Mouse (Mus musculus) adrenal gland, postnatal 14 days (tissue): Measurements from ENCODE around the gene Mgat3. TPM values are rescaled to one million over a fixed set of nuclear protein-coding genes. Genes with fewer than 3 reads are reported as not detected.

ENCODE experiments used
- DNase-seq: peaks from one replicate; pipeline ENCODE4 v3.0.0; 2021; ENCODE audit warnings: mixed read lengths
- total RNA-seq: library from RNA; stranded (reverse); gene quantifications from 2 replicates; pipeline ENCODE4 v1.2.3, GENCODE M21; 2021

Mgat3 gene
- total RNA-seq, 1 experiment from 2014 or later: 6.6 TPM

DNA sequence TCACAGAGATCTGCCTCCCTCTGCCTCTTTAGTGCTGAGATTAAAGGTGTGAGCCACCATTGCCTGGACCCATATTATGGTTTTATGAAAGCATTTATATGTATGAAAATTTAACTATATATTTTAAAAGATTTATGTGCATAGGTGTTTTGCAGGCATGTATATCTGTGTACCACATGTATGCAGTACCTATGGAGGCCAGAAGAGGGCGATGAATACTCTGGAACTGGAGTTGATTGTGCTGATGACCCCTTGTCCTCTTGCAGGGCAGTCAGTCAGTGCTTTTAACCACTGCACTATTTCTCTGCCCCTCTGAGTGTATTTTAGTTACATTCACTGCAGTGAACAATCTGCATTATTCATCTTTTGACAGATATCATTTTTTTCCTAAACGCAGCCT lies 52.3 kb downstream of the Mgat3 start:
- DNase-seq: peak; percentile 73

DNA sequence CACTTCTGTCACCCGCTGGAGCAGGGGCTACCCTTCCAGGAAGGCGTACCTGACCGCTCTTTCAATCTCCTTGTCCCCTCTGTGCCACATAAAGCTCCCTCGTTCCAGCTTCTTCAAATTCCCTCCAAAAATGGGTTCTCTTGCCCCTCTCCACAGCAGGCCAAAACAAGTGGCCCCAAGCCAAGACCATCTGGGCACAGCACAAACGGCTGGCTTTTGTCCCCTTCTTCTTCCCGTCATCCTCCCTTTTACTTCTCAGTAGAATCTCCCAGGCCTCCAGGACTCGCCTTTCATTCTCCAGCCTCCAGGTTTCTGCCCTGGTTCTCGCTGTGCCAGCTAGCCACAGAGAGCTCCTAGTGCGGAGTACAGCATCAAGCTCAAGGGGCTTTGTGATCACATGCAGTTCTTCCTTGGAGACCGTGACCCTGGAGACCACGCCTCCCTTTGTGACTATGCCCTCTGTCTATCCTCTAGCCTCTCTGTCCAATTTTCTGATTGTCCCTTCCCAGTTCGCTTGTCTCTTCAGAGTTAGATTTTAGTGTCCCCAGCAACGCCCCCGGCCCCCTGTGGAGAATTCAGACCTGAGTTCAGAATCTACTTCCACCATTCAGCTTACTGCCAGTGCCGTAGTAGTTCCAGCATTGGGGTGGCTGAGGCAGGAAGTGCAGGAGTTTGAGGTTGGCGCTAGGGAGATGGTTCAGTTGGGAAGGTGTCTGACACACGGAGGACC lies 54.7 kb downstream of the Mgat3 start:
- DNase-seq: no peak

DNA sequence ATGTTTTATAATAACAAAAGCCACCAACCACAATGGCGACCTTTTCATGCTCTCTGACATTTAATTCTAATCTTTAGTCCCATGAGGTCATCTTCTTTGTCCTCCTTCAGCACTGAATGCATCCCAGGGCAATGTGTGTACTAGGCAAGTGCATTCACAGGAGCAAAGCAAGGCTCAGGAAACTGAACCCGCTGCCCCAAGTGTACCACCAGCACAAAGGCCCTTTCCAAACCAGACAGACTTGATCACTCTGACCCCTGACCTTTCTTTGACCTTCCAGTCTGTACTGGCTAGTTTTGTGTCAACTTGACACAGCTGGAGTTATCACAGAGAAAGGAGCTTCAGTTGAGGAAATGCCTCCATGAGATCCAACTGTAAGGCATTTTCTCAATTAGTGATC lies 58.8 kb downstream of the Mgat3 start:
- no peak for DNase-seq

DNA sequence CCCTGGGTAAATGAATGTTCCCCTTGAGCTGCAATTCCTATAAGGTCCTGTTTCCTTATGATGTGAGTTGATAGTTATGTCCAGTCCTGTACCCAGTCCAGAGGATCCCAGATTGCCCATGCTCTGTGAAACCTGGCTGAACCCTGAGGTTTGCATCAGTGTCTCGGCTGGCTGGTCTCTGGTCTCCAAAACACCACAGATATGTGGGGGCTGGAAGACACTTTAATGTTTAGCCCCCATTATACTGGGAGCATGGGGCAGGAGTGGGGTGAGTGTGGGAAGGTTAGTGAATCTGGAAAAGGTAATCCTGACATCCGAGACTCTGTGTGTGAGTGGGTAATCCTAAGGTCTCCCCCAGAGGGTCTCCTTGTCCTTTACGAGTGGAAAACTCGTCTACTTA lies 59.5 kb downstream of the Mgat3 start:
- no peak for DNase-seq

DNA sequence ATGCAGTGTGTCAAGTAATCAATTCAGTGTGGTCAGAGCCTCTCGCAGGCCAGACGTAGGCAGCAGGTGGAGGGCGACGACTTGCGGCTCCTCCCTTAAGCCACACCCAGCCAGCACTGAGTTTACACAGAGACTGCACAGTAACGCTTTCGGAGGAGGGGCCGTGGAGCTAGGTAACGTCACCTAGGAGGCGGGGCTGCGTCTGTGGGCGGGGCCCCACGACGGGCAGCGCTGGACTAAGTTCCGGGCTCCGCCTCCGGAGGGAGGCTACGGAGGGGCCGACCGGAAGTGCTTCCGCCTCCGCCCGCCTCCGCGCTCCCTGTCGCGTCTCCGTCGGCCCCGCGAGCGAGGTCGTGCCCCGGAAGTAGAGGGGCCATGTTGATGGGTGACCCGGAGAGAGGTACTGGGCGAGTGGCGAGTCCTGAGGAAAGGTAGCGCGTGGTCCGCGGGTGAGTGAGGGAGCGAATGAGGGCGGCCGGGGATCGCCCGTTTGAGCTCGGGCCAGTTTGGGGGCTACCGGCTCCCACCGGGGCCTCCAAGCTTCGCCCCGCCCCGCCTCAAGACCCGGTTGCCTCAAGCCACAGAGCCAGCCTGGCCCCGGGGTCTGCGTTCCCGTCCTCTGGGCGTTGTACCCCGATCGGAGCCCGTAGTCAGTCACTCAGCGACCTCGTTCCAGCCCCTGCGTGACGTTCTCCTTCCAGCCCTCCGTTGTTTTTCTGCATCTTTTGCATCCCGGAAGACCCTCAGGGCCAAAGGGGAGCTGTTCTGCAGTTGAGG lies 60.4 kb downstream of the Mgat3 start, which contains the start of gene Mief1:
Mief1 (plus strand) TSS at position 286 of the 777 bp plus-strand sequence.
- DNase-seq: peak; percentile 99

DNA sequence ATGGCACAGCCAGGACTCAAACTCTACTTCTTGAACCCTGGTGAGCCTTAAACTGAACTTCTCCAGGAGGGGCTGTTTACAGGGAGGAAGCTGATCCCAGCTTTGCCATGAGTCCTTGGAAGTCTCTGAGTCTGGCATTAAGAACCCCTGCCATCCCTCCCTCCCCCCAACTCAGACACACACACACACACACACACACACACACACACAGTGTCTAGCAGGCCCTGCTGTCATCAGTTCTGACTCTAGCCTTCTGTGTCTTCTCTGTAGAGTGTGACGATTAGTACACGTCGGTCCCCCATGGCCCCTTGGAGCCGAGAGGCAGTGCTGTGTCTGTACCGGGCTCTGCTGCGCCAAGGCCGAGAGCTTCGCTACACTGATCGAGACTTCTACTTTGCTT lies 62.0 kb downstream of the Mgat3 start, which contains the start of gene AC140267.1:
AC140267.1 (plus strand) TSS at position 301 of the 400 bp plus-strand sequence.
- no peak for DNase-seq

DNA sequence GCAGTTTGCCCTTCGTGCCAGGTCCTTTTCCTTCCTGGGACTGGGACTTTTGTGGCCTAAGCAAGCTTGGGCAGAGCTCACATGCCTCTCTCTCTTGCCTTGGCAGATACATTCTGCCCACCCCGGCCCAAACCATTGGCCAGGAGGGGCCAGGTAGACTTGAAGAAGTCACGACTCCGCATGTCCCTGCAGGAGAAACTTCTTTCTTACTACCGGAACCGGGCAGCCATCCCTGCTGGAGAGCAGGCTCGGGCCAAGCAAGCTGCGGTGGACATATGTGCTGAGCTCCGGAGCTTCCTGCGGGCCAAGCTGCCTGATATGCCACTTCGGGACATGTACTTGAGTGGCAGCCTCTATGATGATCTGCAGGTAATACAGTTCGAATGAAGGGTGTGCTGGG lies 74.6 kb downstream of the Mgat3 start:
- no peak for DNase-seq

DNA sequence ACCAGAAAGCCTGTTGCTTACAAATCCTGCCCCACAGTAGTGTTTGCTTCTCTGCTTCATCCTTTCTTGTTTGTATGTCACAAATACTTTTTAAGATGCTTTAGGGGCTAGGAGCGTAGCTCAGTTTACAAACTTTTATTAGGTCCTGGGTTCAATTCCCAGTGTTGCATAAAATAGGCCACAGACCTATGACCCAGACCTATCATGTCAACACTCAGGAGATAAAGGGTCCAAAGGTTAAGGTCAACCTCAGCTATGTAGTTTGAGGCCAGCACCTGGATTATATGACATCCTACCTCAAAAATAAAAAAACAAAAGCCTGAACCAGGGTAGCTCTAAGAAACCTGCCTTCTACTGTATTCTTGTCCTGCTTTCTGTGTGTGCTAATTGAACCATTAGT lies 75.1 kb downstream of the Mgat3 start:
- no peak for DNase-seq

- no peak for DNase-seq
These were observed 76.2 kb downstream of the Mgat3 start for GRCm38 (mm10) chr15:80249672-80250071.

GRCm38 (mm10) chr15:80250586-80250985 lies 77.1 kb downstream of the Mgat3 start:
- DNase-seq: no peak

DNA sequence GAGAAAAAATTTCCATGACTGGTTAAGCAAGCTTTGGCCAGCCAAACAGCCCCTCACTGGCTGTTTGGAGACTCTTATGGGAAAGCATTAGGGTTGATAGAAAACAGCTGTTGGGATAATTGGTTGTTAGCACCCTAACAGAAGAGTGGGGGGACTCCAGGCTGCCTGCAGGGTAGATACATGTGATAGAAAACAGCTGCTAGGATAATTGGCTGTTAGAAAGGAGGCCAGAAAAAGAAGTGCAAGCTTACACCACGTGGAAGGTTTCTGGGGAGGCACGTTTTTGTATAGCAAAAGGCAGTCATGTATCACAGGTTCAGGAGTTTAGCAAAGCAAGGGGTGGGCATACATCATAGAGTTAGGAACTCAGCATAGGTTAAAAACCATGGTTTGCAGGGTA lies 80.0 kb downstream of the Mgat3 start:
- no peak for DNase-seq

DNA sequence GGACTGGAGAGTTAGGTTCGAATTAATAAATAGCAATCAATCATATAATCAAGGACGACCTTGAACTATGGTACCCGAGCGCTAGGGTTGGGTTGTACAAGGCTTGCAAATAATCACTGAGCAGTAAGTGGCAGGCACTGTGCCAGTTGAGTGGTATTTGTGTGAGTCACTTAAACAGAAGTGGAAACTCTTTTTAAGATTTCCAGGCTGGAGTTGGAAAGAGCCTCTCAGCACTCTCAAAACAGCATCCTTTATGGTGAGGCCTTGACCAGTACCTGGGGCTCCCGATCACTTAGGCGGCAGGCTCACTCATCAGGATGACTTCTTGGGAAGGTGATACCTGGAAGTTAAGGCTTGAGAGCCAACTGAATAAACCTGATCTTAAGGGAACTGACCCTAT lies 80.7 kb downstream of the Mgat3 start:
- DNase-seq: peak; percentile 87

- DNase-seq: peak; percentile 99
These were observed 81.5 kb downstream of the Mgat3 start, which contains the start of gene Atf4 for GRCm38 (mm10) chr15:80254847-80255645. Gene Atf4 (plus strand): TSS chr15:80255184.

DNA sequence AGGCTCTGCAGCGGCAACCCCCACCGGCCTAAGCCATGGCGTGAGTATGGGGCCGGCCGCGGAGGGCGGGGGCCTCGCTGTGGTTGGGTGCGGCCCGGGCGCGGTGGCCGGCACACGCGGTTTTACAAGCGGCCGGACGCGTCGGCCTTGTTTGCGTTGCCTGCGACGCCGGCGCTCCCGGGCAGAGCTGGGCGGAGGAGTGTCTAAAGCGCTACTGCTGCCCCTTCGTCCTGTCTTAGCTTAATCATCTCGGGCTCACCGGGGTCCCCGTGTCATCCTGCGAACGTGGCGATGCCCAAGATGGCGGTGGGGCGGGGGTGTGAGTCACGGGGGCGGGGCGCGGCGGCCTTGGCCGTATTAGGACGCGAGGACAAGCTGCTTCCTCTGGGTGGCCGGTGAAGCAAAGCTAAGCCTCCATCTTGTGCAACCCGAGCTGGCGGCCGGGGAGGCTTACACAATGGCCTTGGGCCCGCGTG lies 82.2 kb downstream of the Mgat3 start:
- DNase-seq: peak; percentile 97

- peak; percentile 38 for DNase-seq
These were observed 82.7 kb downstream of the Mgat3 start for GRCm38 (mm10) chr15:80256242-80256641.

GRCm38 (mm10) chr15:80256656-80257601 lies 83.4 kb downstream of the Mgat3 start:
- peak; percentile 13 for DNase-seq

DNA sequence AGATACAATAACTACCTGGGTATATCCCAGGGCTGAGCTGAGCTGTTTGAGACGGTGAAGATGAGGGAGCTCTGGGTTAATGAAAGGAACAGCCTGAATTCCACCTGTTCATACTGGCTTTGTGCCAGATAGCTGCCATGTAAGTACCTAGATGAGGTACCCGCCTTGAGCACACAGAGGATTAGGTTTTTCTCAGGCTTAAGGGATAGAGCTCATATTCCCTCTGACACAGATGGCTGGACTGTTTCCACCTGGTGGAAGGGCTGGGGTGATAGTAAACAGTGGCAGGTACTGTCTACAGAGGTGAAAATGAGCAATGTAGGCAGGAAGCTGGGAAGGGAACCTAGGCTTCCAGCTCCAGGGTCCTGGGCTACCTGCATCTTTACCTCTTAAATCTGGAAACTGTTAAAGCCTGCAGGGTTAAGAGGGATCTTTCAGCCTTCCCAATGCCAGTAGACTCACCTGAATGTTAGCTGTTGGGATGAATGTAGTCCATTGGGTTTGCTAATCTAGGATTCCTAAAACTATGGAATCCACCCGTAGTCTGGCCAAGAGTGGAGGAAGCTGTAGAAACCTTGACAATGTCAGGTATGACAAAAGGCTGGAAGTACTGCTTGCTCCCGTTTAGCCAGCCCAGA lies 84.2 kb downstream of the Mgat3 start:
- peak; percentile 33 for DNase-seq

DNA sequence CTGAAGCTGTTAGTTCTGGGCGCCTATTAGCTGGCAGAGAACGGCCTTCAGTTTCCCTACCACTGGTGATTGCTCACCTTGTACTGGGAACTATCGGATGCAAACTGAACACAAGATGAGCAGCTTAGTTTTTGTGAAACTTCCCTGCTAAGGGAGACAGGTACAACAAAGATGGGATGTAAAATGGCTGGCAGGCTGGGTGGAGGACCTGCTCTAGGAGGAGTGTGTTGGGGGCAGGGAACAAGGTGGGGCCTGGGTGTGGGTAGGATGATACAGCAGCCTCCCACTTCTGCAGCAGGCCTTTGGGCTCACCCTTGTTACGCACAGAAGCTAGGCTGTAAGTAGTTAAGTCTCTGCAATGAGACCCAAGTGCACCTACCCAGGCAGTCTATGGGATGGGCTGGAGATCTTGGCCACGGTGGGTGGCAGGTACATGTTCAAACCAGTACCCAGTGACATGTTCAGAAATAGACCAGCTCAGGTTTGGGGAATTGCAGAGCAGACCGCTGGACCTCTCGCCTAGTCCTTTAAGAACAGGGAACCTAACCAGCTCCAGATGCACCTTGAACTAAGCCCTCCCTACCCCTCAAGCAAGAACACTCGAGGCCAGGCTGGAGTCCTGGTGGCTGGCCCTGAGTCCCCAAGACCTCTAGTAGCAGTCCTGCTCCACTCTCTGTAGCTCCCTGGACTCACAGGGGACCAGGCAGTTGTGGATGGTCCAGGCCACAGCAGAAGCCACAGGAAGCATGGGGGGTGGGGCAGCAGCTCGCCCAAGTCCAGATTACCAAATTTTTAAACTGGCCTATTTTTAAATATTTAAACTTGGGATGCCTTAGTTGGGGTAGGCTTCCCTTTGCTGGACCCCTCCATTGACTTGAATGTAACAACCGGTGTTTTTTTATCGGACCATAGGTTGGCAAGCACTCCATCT lies 85.0 kb downstream of the Mgat3 start:
- DNase-seq: peak; percentile 50

- peak; percentile 10 for DNase-seq
These were observed 86.0 kb downstream of the Mgat3 start for GRCm38 (mm10) chr15:80259406-80260045.
